Mouse (Mus musculus): ENCODE results near the gene Phyh. TPM values are rescaled to one million over a fixed set of nuclear protein-coding genes. Genes with fewer than 3 reads are reported as not detected.
"Not testable (repeated sequence)": the region's sequence is repeated elsewhere in the genome, so short reads cannot be mapped to it uniquely, and the experiment has no call there.

Gene Phyh
- polyA plus RNA-seq, 1 experiment from 2014 or later: 51.2 TPM

- H3K9me3 ChIP-seq: peaks cover 3% of the 10 kb centered on the region; the same call in 1 of the 2 replicates
- WGBS: 8% methylated on average over 8 of the region's 8 CpGs
- H3K9ac ChIP-seq (replicated peaks): no peak overlapping the region; the same call in 1 of the 2 replicates
- no peaks in the 10 kb centered on the region for H3K36me3 ChIP-seq
- peaks cover 12% of the 10 kb centered on the region for H3K4me1 ChIP-seq (replicated peaks)
- H3K4me3 ChIP-seq (replicated peaks): 0 out of 2 replicates have a peak overlapping the region, but pooled peaks have one; percentile 8
- no peaks in the 10 kb centered on the region for H3K27me3 ChIP-seq
- no peak for ATAC-seq (ENCODE audit: insufficient number of reproducible peaks, insufficient read depth, low FRiP score, low TSS enrichment, low read depth)
- no peak overlapping the region for H3K27ac ChIP-seq
- peak overlapping the region; percentile 40 for H3K4me2 ChIP-seq
These were observed 1.3 kb upstream of the Phyh start for GRCm38 (mm10) chr2:4917326-4918021.

GRCm38 (mm10) chr2:4921019-4921418 lies 2.2 kb downstream of the Phyh start:
- H3K9ac ChIP-seq (replicated peaks): no peak overlapping the region
- no peaks in the 10 kb centered on the region for H3K9me3 ChIP-seq
- no peak for ATAC-seq (ENCODE audit: insufficient number of reproducible peaks, insufficient read depth, low FRiP score, low TSS enrichment, low read depth)
- H3K27ac ChIP-seq: no peak overlapping the region
- H3K4me1 ChIP-seq (replicated peaks): peaks cover 12% of the 10 kb centered on the region
- H3K4me3 ChIP-seq (replicated peaks): no peak overlapping the region
- H3K4me2 ChIP-seq: no peak overlapping the region
- WGBS: 75% methylated on average over 5 of the region's 5 CpGs
- no peaks in the 10 kb centered on the region for H3K27me3 ChIP-seq
- peaks cover 7% of the 10 kb centered on the region; the same call in 1 of the 2 replicates for H3K36me3 ChIP-seq

GRCm38 (mm10) chr2:4922476-4923164 lies 3.8 kb downstream of the Phyh start:
- Histone ChIP-seq H3K9me3 (no peaks in the 10 kb centered on the region), H3K4me2 (no peak overlapping the region), H3K4me3 (replicated peaks) (no peak overlapping the region), H3K9ac (replicated peaks) (no peak overlapping the region), H3K4me1 (replicated peaks) (peaks cover 6% of the 10 kb centered on the region), H3K27me3 (no peaks in the 10 kb centered on the region), H3K36me3 (peaks cover 18% of the 10 kb centered on the region; the same call in 1 of the 2 replicates), H3K27ac (no peak overlapping the region)
- WGBS: 64% methylated on average over 7 of the region's 7 CpGs
- ATAC-seq (ENCODE audit: insufficient number of reproducible peaks, insufficient read depth, low FRiP score, low TSS enrichment, low read depth): no peak

GRCm38 (mm10) chr2:4927391-4927790 lies 8.6 kb downstream of the Phyh start:
- Histone ChIP-seq H3K4me1 (replicated peaks) (no peaks in the 10 kb centered on the region), H3K4me2 (no peak overlapping the region), H3K9ac (replicated peaks) (no peak overlapping the region), H3K9me3 (no peaks in the 10 kb centered on the region), H3K4me3 (replicated peaks) (no peak overlapping the region), H3K27me3 (no peaks in the 10 kb centered on the region), H3K27ac (no peak overlapping the region), H3K36me3 (peaks cover 58% of the 10 kb centered on the region)
- ATAC-seq (ENCODE audit: insufficient number of reproducible peaks, insufficient read depth, low FRiP score, low TSS enrichment, low read depth): no peak
- 92% methylated on average over 3 of the region's 3 CpGs for WGBS

GRCm38 (mm10) chr2:4929230-4929629 lies 10.4 kb downstream of the Phyh start:
- Histone ChIP-seq H3K9me3 (no peaks in the 10 kb centered on the region), H3K4me2 (no peak overlapping the region), H3K36me3 (peaks cover 59% of the 10 kb centered on the region), H3K9ac (replicated peaks) (no peak overlapping the region), H3K27ac (no peak overlapping the region), H3K27me3 (no peaks in the 10 kb centered on the region), H3K4me3 (replicated peaks) (no peak overlapping the region), H3K4me1 (replicated peaks) (no peaks in the 10 kb centered on the region)
- no peak for ATAC-seq (ENCODE audit: insufficient number of reproducible peaks, insufficient read depth, low FRiP score, low TSS enrichment, low read depth)
- WGBS: 96% methylated on average over 2 of the region's 2 CpGs

- Histone ChIP-seq H3K36me3 (peaks cover 55% of the 10 kb centered on the region), H3K27ac (no peak overlapping the region), H3K4me1 (replicated peaks) (no peaks in the 10 kb centered on the region), H3K4me3 (replicated peaks) (no peak overlapping the region), H3K27me3 (no peaks in the 10 kb centered on the region), H3K4me2 (no peak overlapping the region), H3K9ac (replicated peaks) (no peak overlapping the region), H3K9me3 (peaks cover 8% of the 10 kb centered on the region)
- WGBS: 91% methylated on average over 9 of the region's 9 CpGs
- no peak for ATAC-seq (ENCODE audit: insufficient number of reproducible peaks, insufficient read depth, low FRiP score, low TSS enrichment, low read depth)
These were observed 15.7 kb downstream of the Phyh start for GRCm38 (mm10) chr2:4934516-4934915.

- H3K4me1 ChIP-seq (replicated peaks): no peaks in the 10 kb centered on the region
- no peak overlapping the region for H3K4me3 ChIP-seq (replicated peaks)
- ATAC-seq (ENCODE audit: insufficient number of reproducible peaks, insufficient read depth, low FRiP score, low TSS enrichment, low read depth): no peak
- H3K27me3 ChIP-seq: no peaks in the 10 kb centered on the region
- no peak overlapping the region for H3K9ac ChIP-seq (replicated peaks)
- peaks cover 29% of the 10 kb centered on the region for H3K36me3 ChIP-seq
- 94% methylated on average over 7 of the region's 7 CpGs for WGBS
- H3K9me3 ChIP-seq: peaks cover 12% of the 10 kb centered on the region
- no peak overlapping the region for H3K4me2 ChIP-seq
- no peak overlapping the region for H3K27ac ChIP-seq
These were observed 19.1 kb downstream of the Phyh start for GRCm38 (mm10) chr2:4937931-4938330.

- peaks cover 27% of the 10 kb centered on the region for H3K36me3 ChIP-seq
- no peak overlapping the region for H3K4me3 ChIP-seq (replicated peaks)
- H3K9me3 ChIP-seq: peaks cover 15% of the 10 kb centered on the region
- WGBS: 92% methylated on average over 11 of the region's 11 CpGs
- H3K27me3 ChIP-seq: no peaks in the 10 kb centered on the region
- no peak overlapping the region for H3K9ac ChIP-seq (replicated peaks)
- no peak overlapping the region for H3K4me2 ChIP-seq
- ATAC-seq (ENCODE audit: insufficient number of reproducible peaks, insufficient read depth, low FRiP score, low TSS enrichment, low read depth): no peak
- H3K27ac ChIP-seq: no peak overlapping the region
- no peaks in the 10 kb centered on the region for H3K4me1 ChIP-seq (replicated peaks)
These were observed 22.0 kb downstream of the Phyh start for GRCm38 (mm10) chr2:4940861-4941260.

GRCm38 (mm10) chr2:4949691-4950090 lies 30.9 kb downstream of the Phyh start:
- not testable (repeated sequence) for H3K4me1 ChIP-seq (replicated peaks); H3K4me3 ChIP-seq (replicated peaks); ATAC-seq (ENCODE audit: insufficient number of reproducible peaks, insufficient read depth, low FRiP score, low TSS enrichment, low read depth); H3K9ac ChIP-seq (replicated peaks); H3K27me3 ChIP-seq; H3K4me2 ChIP-seq; H3K36me3 ChIP-seq; H3K9me3 ChIP-seq; H3K27ac ChIP-seq
- 84% methylated on average over 5 of the region's 8 CpGs for WGBS

- peaks cover 5% of the 10 kb centered on the region for H3K9me3 ChIP-seq
- H3K4me2 ChIP-seq: no peak overlapping the region
- no peak overlapping the region for H3K9ac ChIP-seq (replicated peaks)
- no peak overlapping the region for H3K4me3 ChIP-seq (replicated peaks)
- no peaks in the 10 kb centered on the region for H3K4me1 ChIP-seq (replicated peaks)
- no peak overlapping the region for H3K27ac ChIP-seq
- no peak for ATAC-seq (ENCODE audit: insufficient number of reproducible peaks, insufficient read depth, low FRiP score, low TSS enrichment, low read depth)
- WGBS: 95% methylated on average over 2 of the region's 2 CpGs
- H3K36me3 ChIP-seq: no peaks in the 10 kb centered on the region
- H3K27me3 ChIP-seq: no peaks in the 10 kb centered on the region
These were observed 32.2 kb downstream of the Phyh start for GRCm38 (mm10) chr2:4950986-4951385.

- no peaks in the 10 kb centered on the region for H3K36me3 ChIP-seq
- no peak for ATAC-seq (ENCODE audit: insufficient number of reproducible peaks, insufficient read depth, low FRiP score, low TSS enrichment, low read depth)
- no peak overlapping the region for H3K4me2 ChIP-seq
- peaks cover 5% of the 10 kb centered on the region for H3K9me3 ChIP-seq
- no peaks in the 10 kb centered on the region for H3K4me1 ChIP-seq (replicated peaks)
- 71% methylated on average over 6 of the region's 6 CpGs for WGBS
- no peak overlapping the region for H3K4me3 ChIP-seq (replicated peaks)
- no peak overlapping the region for H3K9ac ChIP-seq (replicated peaks)
- H3K27ac ChIP-seq: no peak overlapping the region
- H3K27me3 ChIP-seq: no peaks in the 10 kb centered on the region
These were observed 35.5 kb downstream of the Phyh start for GRCm38 (mm10) chr2:4954216-4954760.

Data from limb, embryonic 12.5 days (tissue).